Mouse (Mus musculus) embryo, embryonic 11.5 days (tissue): ENCODE results near the gene Dcst1.

Source experiments
- DNase-seq: peaks from one replicate; pipeline ENCODE4 v3.0.0-alpha.2; 2012; ENCODE audit warnings: low read depth, low spot score

Gene Dcst1

DNA sequence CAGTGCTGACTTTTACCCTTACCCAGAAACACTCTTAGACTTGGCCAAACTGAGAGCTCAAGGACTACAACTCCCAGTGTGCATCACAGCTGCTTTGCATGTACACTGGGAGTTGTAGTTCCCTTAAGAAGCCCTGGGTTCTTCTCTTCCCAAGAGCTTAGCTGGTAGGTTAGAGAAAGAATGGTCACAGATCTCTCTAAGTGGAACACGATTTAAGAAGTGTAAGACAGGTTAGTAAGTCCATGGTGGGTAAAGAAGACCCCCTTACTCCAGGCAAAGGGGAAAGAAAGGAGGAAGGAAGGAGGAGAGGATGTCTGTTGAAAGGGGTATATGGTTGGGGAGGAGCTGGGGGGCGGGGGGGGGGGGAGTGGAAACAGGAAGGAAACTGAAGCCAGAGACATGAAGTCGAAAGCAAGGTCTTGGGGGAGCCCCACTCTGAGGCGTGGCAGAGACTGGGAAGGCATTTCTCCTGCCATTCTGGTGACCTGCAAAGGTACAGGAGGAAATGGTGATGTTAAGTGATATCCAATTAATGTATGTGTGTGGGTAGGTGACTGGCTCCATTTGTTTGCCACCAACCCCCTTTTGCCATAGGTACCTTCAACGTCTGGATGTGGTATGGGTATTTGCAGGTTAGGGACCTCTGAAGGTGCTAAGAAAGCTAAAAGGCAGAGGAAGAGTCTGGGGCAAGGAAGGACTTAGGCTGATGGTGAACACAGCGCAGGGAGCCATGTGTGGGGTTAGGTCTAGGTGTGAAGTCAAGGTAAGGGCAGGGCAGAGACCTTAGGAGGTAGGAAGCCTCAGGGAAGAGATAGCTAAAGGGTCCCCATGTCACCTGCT, 24.1 kb upstream of the Dcst1 start:
- DNase-seq, result peak; percentile 17

- DNase-seq, result no peak
Measured at GRCm38 (mm10) chr3:89388134-89388881, 23.3 kb upstream of the Dcst1 start.

DNA sequence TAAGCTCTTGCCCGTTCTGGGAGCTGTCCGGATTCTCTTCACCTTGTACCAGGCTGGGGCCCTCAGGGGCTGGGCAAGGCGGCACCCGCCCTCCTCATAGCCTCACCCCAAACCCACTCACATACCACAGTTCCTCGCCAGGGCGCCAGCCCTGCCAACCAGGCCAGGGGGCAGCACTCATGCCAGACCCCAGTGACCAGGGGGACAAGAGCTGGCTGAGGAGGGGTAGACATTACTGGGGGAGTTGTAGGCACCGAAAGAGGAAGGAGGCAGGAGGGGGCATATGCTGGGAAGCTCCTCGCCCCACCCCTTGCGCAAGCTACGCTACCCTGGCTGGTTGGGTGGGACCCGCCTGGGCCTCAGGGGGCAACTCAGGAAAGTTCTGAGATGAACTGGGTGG, 22.6 kb upstream of the Dcst1 start:
- DNase-seq, result no peak

GRCm38 (mm10) chr3:89386438-89387420, 21.7 kb upstream of the Dcst1 start:
- DNase-seq, result no peak

DNA sequence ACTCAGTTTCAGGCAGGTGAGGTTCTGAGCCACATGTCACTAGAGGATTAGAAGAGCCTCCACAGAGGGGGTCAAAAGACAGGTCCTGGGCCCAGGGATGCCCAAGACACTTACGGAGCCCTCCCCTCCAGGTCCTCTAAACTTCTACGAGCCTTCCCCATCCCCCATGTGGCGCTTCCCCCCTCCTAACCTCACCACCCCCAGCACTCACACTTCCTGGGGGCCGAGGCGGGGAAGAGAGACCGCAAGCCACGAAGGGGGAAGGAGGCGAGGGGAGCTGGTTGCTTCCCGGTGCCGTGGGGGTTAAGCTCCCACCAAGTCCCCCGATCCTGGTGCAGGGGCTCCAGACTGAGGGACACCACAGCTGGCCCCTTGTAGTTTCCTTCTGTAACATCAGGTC, 20.4 kb upstream of the Dcst1 start:
- no peak for DNase-seq

DNA sequence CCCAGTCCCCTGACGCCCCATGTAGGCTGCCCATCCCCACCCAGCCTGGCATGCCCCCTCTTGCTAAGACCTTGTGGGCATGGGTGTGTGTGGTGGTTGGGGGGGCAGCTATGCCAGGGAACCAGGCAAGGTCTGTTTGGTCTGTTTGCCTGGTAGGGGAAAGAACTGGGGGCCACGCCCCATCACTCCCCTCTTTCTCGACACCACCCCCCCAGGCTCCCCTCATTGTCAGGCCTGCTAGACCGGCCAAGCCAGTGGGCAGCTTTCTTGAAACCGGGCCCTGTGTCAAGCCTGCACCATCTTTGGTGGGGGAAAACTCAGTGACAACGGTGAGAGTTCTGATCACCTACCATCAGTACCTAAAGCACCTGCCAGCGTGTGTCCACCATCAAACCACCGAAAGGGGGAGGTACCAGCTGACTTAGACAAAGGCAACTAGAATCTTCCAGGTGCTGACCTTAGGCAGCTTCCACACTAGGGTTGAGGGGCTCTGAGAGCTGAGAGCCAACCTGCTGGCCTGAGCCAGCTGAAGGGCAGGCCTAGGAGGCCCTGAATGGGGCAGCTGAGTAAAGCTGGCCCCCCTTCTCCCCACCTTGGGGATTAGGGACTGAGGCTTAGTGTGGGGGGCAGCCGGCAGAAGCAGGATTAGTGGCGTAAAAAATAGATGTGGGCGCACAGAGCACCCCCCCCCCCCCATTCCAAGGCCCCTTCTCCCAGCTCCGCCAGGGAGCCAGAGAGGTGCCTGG, 19.5 kb upstream of the Dcst1 start:
- DNase-seq, result no peak

DNA sequence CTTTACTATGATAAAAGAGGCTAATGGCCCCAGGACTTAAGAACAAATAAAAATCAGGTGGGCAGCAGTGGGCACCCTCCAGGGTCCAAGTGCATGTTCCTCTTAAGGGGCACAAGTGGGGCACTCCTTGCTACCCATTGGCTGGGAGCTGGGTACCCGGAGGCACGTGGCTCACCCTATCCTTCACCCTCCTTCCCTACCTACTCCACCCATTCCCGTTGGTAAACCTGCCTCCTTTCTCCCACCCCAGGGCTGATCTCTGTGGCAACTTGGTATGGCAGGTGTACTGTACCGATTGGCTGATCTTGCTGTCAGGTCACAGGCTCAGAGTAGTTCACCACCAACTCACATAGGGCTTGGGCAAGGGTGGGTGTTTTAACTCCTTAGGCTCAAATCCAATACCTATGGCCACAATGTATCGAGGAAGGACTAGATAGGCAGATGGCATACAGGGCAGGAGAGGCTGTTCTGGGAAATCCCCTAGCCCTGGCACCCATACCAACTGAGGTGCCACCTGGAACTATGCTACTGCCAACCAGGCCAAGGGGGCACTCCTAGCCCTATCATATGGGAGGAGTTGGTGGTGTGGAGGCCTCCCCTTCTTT, 18.7 kb upstream of the Dcst1 start:
- no peak for DNase-seq

DNA sequence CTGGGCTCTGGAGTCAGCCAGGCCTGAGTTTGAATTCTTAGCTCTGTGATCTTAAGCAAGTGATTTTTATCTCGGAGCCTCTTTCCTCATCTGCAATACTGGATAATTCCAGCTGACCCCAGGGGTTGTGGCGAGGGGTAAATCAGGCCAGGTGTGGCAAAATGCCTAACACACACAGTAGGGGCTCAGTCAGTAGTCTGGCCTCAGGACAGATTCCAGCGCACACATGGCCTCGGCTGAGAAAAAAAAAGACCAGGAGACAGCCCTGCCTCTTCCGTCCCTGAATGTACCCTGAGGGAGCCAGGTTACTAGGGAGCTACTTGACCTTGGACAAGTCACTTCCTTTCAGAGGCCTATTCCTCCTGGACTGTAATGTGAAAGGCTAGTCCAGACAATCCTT, 17.9 kb upstream of the Dcst1 start:
- no peak for DNase-seq

DNA sequence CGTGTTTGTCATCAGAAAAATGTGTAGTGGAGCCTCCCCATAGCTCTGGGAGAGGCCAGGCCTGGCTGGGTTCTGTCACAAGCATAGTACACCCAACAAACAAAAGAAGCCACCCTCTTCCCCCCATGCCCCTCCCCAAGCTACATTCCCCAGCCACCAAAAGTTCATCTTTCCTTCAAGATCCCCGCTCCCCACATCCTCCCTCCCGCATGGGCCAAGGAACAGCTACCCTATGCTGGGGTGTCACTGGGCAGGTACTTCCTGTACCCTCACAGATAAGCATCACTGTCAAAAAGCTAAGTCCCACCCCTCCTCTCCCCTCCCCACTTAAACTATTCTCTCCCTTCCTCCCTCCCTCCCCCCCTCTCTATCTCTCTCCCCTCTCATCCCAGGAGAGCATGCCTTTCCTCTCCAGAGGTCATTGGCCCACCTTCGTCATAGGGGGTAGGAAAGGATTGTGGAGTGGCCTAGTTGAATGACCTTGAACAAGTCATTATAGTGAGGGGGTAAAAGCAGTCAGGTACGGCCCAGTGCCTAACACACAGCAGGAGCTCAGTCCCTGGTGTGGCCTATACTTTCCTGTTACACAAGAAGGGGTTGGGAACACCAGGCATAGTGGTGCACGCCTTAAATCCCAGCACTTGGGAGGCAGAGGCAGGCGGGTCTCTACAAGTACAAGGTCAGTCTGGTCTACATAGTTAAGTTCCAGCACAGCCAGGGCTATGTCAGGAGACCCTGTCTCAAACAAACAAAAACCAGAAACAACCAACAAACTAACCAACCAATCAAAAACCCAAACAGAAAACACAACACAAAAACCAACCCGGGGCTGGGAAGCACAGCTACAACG, 17.2 kb upstream of the Dcst1 start:
- DNase-seq, result no peak

DNA sequence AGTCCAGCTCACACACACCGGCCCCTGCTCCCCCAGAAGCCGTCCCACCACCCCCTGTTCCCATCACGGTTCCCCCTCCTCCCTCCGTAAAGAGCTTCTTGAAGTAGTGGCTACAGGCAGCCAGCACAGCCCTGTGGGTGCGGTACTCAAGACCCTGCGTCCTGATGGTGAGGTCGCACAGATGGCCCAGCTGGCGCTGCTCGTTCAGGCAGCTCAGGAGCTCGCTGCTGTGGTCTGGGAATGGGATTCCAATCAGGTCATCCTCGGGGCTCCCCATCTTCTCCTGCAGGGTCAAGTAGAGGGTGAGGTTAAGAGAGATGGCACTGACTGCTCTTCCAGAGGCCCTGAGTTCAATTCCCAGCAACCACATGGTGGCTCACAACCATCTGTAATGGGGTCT, 16.2 kb upstream of the Dcst1 start:
- no peak for DNase-seq

DNA sequence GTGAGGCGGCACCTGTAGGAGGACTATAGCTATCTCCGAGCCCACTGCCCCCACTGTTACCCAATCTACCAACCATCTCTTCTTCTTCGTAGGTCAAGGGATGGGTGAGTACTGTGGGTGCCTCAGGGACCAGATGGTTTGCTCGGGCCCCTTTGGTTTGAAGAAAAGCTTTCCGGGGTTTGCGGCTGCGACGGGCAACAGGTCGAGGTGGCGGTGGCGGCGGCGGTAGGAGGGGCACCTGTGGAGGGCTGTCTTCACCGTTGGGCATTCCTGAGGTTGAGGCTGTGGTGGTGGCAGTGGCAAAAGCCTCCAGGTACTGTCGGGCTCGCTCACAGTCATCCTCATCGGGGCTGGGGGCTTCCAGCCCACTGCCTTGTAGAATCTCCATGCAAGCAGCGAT, 15.7 kb upstream of the Dcst1 start:
- DNase-seq, result no peak

DNA sequence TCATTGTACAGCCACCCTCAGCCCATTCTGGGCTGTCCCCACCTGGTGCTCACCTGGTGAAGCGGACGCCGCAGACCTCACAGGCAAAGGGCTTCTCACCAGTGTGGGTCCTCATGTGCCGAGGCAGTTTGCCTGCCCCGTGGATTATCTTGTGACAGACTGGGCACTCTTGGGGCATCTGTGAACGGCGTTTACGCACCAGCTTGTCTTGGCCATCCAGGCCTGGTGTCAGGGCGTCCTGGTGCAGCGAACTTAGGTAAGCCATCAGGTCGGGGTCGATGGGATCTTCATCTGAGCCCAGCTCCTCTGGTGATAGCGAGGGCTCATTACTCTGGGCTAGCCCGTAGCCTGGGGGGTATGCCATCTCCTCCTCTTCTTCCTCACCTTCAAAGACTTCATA, 15.2 kb upstream of the Dcst1 start:
- DNase-seq, result no peak

DNA sequence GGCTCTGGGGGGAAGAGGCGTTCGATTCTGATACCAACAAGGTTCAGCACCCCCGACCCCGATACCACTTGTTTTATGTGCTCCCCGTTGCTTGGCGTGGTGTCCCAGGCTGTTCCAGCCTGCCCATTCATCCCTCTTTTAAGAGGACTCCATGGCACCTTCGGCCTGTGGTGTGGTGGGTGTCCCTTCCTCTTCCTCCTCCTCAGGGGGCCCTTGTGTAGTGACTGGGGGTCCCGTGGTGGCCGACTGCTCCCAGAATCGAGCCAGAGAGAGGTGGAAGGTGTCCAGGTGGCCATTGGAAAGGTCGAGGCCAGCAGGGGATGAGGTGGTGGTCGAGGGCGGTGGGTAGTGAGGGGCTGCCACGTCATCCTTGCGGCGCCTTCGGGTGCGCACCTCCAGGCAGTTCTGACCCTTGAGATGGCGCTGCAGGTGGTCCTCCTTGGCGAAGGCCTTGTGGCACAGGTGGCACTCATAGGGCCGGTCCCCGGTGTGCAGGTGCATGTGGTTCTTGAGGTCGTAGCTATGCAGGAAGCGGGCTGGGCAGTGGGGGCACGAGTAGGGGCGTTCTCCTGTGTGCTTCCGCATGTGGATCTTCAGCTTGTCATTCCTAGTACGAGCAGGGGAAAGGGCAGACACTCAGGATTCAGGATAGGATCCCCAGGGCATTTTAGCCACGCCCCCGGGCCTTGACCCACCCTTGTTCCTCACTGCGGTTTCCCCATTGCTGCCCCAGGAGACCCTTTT, 14.5 kb upstream of the Dcst1 start:
- DNase-seq, result no peak

GRCm38 (mm10) chr3:89378394-89379067, 13.5 kb upstream of the Dcst1 start:
- peak; percentile 70 for DNase-seq

DNA sequence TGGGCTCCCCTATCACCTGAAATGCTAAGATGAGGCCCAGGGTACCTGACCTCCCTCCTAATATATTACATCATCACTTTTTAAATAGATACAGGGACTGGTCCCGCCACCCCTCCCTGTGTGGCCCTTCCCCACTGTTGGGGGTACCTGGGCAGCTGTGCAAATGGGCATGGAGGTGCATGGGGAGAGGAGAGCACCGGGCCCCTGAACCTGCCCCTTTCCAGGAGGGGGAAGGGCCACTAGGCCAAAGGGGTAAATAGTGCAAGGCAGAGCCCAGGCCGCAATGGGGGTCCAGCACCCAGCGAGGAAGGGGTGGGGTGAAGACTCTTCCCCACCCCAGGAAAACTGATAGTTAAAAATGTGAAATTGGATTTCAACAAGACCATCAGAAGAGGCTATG, 12.8 kb upstream of the Dcst1 start:
- no peak for DNase-seq

DNA sequence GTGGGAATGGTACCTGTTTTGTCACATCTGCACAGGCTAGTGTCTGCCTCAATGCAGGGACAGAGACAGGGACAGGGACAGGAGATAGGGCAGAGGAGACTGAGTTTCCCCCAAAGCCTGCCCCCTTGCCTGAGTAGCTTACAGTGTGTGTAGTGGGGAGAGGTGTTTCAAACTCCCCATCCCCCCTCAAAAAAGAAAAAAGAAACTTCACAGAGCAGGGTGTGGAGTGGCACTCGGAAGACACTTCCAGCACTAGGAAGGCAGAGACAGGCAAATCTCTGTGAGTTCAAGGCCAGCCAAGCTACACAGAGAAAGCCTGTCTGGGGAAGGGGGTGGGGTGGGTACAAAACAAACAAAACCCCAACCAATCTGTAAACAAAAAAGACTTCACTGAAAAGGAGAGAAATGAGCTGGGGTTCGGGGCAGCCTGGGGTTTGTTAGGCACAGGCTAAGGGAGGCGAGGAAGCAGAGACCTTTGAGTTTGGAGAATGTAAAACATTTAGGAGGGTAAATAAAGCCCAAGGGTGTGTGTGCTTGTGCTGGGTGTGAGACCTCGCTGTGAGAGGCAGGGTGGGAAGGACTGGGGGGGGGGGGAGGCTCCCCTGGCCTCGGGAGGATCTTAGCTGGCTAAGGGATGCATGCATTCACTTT, 8.7 kb upstream of the Dcst1 start:
- DNase-seq, result no peak

DNA sequence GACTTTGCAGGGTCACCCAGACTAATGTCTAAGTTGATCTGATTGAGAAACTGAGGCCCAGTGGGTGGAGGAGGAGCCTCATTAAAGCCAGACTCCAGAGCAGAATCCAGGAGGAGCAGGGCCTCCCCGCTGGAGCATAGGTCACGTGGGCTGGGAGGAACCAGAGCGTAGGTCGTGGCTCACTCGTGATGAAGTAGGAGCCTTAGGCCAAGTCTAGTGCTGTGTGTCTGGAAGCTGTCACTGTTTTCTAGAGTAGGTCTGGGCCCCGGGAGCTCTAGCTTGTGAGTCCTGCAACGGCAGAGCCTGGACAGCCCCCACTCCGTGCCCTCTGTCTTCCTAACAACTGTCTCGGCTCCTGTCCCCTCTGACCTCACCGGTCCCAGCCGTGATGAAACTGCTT, 2.3 kb upstream of the Dcst1 start:
- no peak for DNase-seq
